Mouse (Mus musculus) MEL (cell line): ENCODE results near the gene Asah2. TPM values are rescaled to one million over a fixed set of nuclear protein-coding genes. Genes with fewer than 3 reads are reported as not detected.

Experiments
- DNase-seq: peaks from one replicate; pipeline ENCODE4 v3.0.0; 2011; ENCODE audit warnings: low read depth, low spot score
- H3K27ac ChIP-seq: 2 replicates; pipeline ENCODE4 v1.5.1; 2012; ENCODE audit warnings: low read depth, mild to moderate bottlenecking, control low read depth, low read length, moderate library complexity; ENCODE audit not compliant: control insufficient read depth
- H3K27me3 ChIP-seq, 2 experiments: fragments of 150-350 bp in 1 of 2; sonication (generic) in 1 of 2; 2 replicates each; pipeline ENCODE4 v1.6.1; 2012; ENCODE audit warnings: low read length in 2 of 2, mild to moderate bottlenecking in 2 of 2, improper control_type of control experiment in 1 of 2, moderate library complexity in 1 of 2; ENCODE audit not compliant: insufficient read depth in 2 of 2, control insufficient read depth in 1 of 2
- H3K36me3 ChIP-seq, 2 experiments: 2 replicates each; pipeline ENCODE4 v1.6.1; 2012 to 2014; ENCODE audit warnings: low read length in 2 of 2, improper control_type of control experiment in 1 of 2, inconsistent platforms in 1 of 2, mild to moderate bottlenecking in 1 of 2; ENCODE audit not compliant: insufficient read depth in 2 of 2, control insufficient read depth in 1 of 2
- H3K4me1 ChIP-seq, 2 experiments: fragments of 150-350 bp in 1 of 2; sonication (generic) in 1 of 2; 2 replicates each; pipeline ENCODE4 v1.6.1; 2012; ENCODE audit warnings: low read length in 2 of 2, improper control_type of control experiment in 1 of 2, mild to moderate bottlenecking in 1 of 2; ENCODE audit not compliant: insufficient read depth in 2 of 2, control insufficient read depth in 1 of 2
- H3K4me3 ChIP-seq, 2 experiments: fragments of 150-350 bp in 1 of 2; sonication (generic) in 1 of 2; 2 replicates each; pipeline ENCODE4 v1.5.1; 2012; ENCODE audit warnings: low read depth in 2 of 2, low read length in 2 of 2, mild to moderate bottlenecking in 2 of 2, moderate library complexity in 2 of 2, control low read depth in 1 of 2, improper control_type of control experiment in 1 of 2; ENCODE audit not compliant: control insufficient read depth in 1 of 2, insufficient read depth in 1 of 2
- H3K79me2 ChIP-seq: 2 replicates; pipeline ENCODE4 v1.6.1; 2012; ENCODE audit warnings: mild to moderate bottlenecking, low read length, moderate library complexity; ENCODE audit not compliant: control insufficient read depth, poor library complexity, insufficient read depth
- H3K9ac ChIP-seq: 2 replicates; pipeline ENCODE4 v1.6.1; 2012; ENCODE audit warnings: low read depth, mild to moderate bottlenecking, control low read depth, low read length, moderate library complexity; ENCODE audit not compliant: control insufficient read depth, poor library complexity, severe bottlenecking
- H3K9me3 ChIP-seq: fragments of 150-350 bp; sonication (generic); replicated peaks from 2 replicates; pipeline ENCODE4 v1.6.1; 2012; ENCODE audit warnings: mild to moderate bottlenecking, low read length, improper control_type of control experiment, moderate library complexity; ENCODE audit not compliant: insufficient read depth
- BHLHE40 ChIP-seq: IDR thresholded peaks from 2 replicates; pipeline ENCODE4 v1.6.1; 2012; ENCODE audit warnings: low read depth, mild to moderate bottlenecking, inconsistent platforms, low read length, improper control_type of control experiment, borderline replicate concordance
- CHD1 ChIP-seq: IDR thresholded peaks from 2 replicates; pipeline ENCODE4 v1.6.1; 2012; ENCODE audit warnings: low read depth, mild to moderate bottlenecking, inconsistent platforms, low read length, improper control_type of control experiment
- CTCF ChIP-seq, 3 experiments: IDR thresholded peaks in 2 of 3; conservative IDR thresholded peaks in 1 of 3; 2 replicates each; pipeline ENCODE4 v1.5.1; 2011 to 2012; ENCODE audit warnings: low read length in 3 of 3, low read depth in 2 of 3, mild to moderate bottlenecking in 2 of 3, improper control_type of control experiment in 1 of 3, inconsistent platforms in 1 of 3, mixed read lengths in 1 of 3, moderate library complexity in 1 of 3; ENCODE audit not compliant: control insufficient read depth in 1 of 3, insufficient read depth in 1 of 3, poor library complexity in 1 of 3, severe bottlenecking in 1 of 3
- E2F4 ChIP-seq: IDR thresholded peaks from 2 replicates; pipeline ENCODE4 v1.6.1; 2011; ENCODE audit warnings: low read depth, low read length, improper control_type of control experiment, borderline replicate concordance
- ELF1 ChIP-seq: IDR thresholded peaks from 2 replicates; pipeline ENCODE4 v1.6.1; 2014; ENCODE audit warnings: low read depth, mild to moderate bottlenecking, inconsistent platforms, low read length, improper control_type of control experiment, moderate library complexity
- EP300 ChIP-seq, 2 experiments: IDR thresholded peaks; 2 replicates each; pipeline ENCODE4 v1.6.1; 2011; ENCODE audit warnings: improper control_type of control experiment in 2 of 2, low read length in 2 of 2, low read depth in 1 of 2, mild to moderate bottlenecking in 1 of 2
- KAT2A ChIP-seq: conservative IDR thresholded peaks from 2 replicates; pipeline ENCODE4 v1.6.1; 2012; ENCODE audit warnings: low read depth, low read length, improper control_type of control experiment, inconsistent platforms
- MAFK ChIP-seq: IDR thresholded peaks from 2 replicates; pipeline ENCODE4 v1.6.1; 2011; ENCODE audit warnings: low read depth, mild to moderate bottlenecking, low read length, improper control_type of control experiment, borderline replicate concordance
- MAX ChIP-seq: IDR thresholded peaks from 2 replicates; pipeline ENCODE4 v1.6.1; 2011; ENCODE audit warnings: low read length, improper control_type of control experiment
- MXI1 ChIP-seq: IDR thresholded peaks from 2 replicates; pipeline ENCODE4 v1.6.1; 2011; ENCODE audit warnings: mild to moderate bottlenecking, low read depth, low read length, improper control_type of control experiment
- MYB ChIP-seq: IDR thresholded peaks from 2 replicates; pipeline ENCODE4 v1.6.1; 2011; ENCODE audit warnings: mild to moderate bottlenecking, low read depth, low read length, improper control_type of control experiment
- MYC ChIP-seq: IDR thresholded peaks from 2 replicates; pipeline ENCODE4 v1.6.1; 2011; ENCODE audit warnings: low read depth, mild to moderate bottlenecking, low read length, improper control_type of control experiment, moderate library complexity
- NELFE ChIP-seq: IDR thresholded peaks from 2 replicates; pipeline ENCODE4 v1.6.1; 2011; ENCODE audit warnings: low read depth, low read length, improper control_type of control experiment
- POLR2AphosphoS2 ChIP-seq: IDR thresholded peaks from 2 replicates; pipeline ENCODE4 v1.6.1; 2011; ENCODE audit warnings: low read length, improper control_type of control experiment
- POLR2AphosphoS5 ChIP-seq: IDR thresholded peaks from 2 replicates; pipeline ENCODE4 v1.6.1; 2012; ENCODE audit warnings: low read depth, borderline replicate concordance, mild to moderate bottlenecking, inconsistent platforms, low read length, moderate library complexity, mixed read lengths
- RAD21 ChIP-seq: IDR thresholded peaks from 2 replicates; pipeline ENCODE4 v1.6.1; 2011; ENCODE audit warnings: mild to moderate bottlenecking, low read depth, low read length, improper control_type of control experiment
- RCOR1 ChIP-seq: IDR thresholded peaks from 2 replicates; pipeline ENCODE4 v1.6.1; 2012; ENCODE audit warnings: low read depth, mild to moderate bottlenecking, inconsistent platforms, low read length, improper control_type of control experiment
- SIN3A ChIP-seq: IDR thresholded peaks from 2 replicates; pipeline ENCODE4 v1.6.1; 2012; ENCODE audit warnings: low read length, improper control_type of control experiment, inconsistent platforms
- SMC3 ChIP-seq: IDR thresholded peaks from 2 replicates; pipeline ENCODE4 v1.6.1; 2011; ENCODE audit warnings: low read depth, low read length, improper control_type of control experiment
- TAL1 ChIP-seq: IDR thresholded peaks from 2 replicates; pipeline ENCODE4 v1.6.1; 2012; ENCODE audit warnings: mild to moderate bottlenecking, inconsistent platforms, low read length, moderate library complexity, mixed read lengths
- USF1 ChIP-seq: IDR thresholded peaks from 2 replicates; pipeline ENCODE4 v1.6.1; 2014; ENCODE audit warnings: low read depth, mild to moderate bottlenecking, inconsistent platforms, low read length, improper control_type of control experiment, moderate library complexity
- ZC3H11A ChIP-seq: IDR thresholded peaks from 2 replicates; pipeline ENCODE4 v1.6.1; 2012; ENCODE audit warnings: low read depth, mild to moderate bottlenecking, inconsistent platforms, low read length, improper control_type of control experiment
- ZKSCAN1 ChIP-seq: IDR thresholded peaks from 2 replicates; pipeline ENCODE4 v1.6.1; 2012; ENCODE audit warnings: low read depth, mild to moderate bottlenecking, inconsistent platforms, low read length, improper control_type of control experiment, moderate library complexity
- ZNF384 ChIP-seq: IDR thresholded peaks from 2 replicates; pipeline ENCODE4 v1.6.1; 2012; ENCODE audit warnings: low read depth, mild to moderate bottlenecking, inconsistent platforms, low read length, improper control_type of control experiment
- polyA plus RNA-seq, 2 experiments: library from polyadenylated mRNA; stranded (reverse) in 1 of 2; unstranded in 1 of 2; fragments of >175 nt in 1 of 2; fragments of >200 nt in 1 of 2; gene quantifications; 2 replicates each; pipeline versions ENCODE4 v1.2.1 to v1.2.4; 2012; ENCODE audit warnings: low replicate concordance in 2 of 2, low read depth in 1 of 2; ENCODE audit not compliant: insufficient read length in 2 of 2, insufficient read depth in 1 of 2, missing spikeins in 1 of 2
- total RNA-seq: library from RNA; depleted of rRNA; stranded (reverse); fragments of 300-350 nt; gene quantifications from 2 replicates; pipeline ENCODE4 v1.2.3, GENCODE M21; 2012

The Asah2 gene
- total and polyA plus RNA-seq, 3 experiments, result 0.58 to 1.3 TPM; not detected in 1

DNA sequence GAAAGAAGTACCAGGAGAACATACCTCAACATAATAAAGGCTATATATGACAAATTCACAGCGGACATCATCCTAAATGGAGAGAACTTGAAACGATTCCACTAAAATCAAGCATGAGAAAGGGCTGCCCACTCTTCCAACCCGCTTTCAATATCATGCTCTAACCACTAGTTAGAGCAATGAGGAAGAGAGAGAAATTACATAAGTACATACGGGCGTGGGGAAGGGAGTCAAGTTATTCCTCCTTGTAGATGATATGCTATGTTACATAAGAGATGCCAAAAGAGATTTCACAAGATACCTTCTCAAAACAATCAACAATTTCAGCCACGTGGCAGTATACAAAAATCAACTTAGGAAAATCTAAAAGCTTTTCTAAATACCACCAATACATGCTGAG is 117.0 kb downstream of the Asah2 start:
- Histone ChIP-seq H3K27ac (no peak overlapping the region), H3K4me3 (no peak overlapping the region), H3K27me3 (no peaks in the 10 kb centered on the region), H3K36me3 (no peaks in the 10 kb centered on the region), H3K9ac (no peak overlapping the region), H3K9me3 (no peaks in the 10 kb centered on the region), H3K79me2 (no peaks in the 10 kb centered on the region), H3K4me1 (no peaks in the 10 kb centered on the region)
- no peak for DNase-seq
- no peak for TF ChIP-seq USF1
- no peak for TF ChIP-seq CHD1
- TF ChIP-seq E2F4, result no peak
- TF ChIP-seq KAT2A, result no peak
- no peak for TF ChIP-seq RAD21
- no peak for TF ChIP-seq MXI1
- no peak for TF ChIP-seq EP300 (IDR thresholded peaks at IDR 0.05; ENCODE audit: low read depth in 1 of 2, low read length in 2 of 2)
- TF ChIP-seq RCOR1, result no peak
- no peak for TF ChIP-seq POLR2AphosphoS5
- TF ChIP-seq TAL1, result no peak
- TF ChIP-seq MYC, result no peak
- TF ChIP-seq MAFK, result no peak
- TF ChIP-seq SMC3, result no peak
- no peak for TF ChIP-seq SIN3A

DNA sequence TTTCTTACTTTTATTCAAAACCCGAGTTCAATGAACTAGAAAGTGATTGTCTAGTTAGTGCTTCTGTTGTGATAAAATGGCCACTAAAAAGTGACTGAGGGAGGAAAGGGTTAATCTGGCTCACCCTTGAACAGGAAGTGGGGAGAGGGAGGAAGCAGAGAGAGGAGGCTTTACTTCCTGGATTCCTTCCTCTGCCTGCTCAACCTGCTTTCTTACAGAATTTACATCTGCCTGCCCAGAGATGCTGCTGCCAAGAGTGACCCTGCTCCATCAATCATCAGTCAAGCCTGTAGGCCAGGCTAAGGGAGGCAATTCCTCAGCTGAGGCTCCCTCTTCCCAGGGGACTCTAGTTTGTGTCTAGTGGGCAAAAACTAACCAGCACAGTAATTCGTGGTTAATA is 132.1 kb downstream of the Asah2 start:
- no peaks in the 10 kb centered on the region for H3K9me3 ChIP-seq
- H3K9ac ChIP-seq, result no peak overlapping the region
- H3K4me1 ChIP-seq, result peaks cover 0 to 7% of the 10 kb centered on the region in 2 experiments; a peak in 2 of 4 replicates
- DNase-seq, result peak; percentile 33
- H3K27me3 ChIP-seq, result no peaks in the 10 kb centered on the region
- H3K79me2 ChIP-seq, result no peaks in the 10 kb centered on the region
- TF ChIP-seq POLR2AphosphoS2 (no peak), ELF1 (peak; percentile 44; the same call in 1 of the 2 replicates)
- TF ChIP-seq, all 39 proteins: peak for 1
- no peak overlapping the region for H3K27ac ChIP-seq
- peaks cover 0 to 4% of the 10 kb centered on the region in 2 experiments; a peak in 2 of 4 replicates for H3K36me3 ChIP-seq
- no peak overlapping the region for H3K4me3 ChIP-seq

DNA sequence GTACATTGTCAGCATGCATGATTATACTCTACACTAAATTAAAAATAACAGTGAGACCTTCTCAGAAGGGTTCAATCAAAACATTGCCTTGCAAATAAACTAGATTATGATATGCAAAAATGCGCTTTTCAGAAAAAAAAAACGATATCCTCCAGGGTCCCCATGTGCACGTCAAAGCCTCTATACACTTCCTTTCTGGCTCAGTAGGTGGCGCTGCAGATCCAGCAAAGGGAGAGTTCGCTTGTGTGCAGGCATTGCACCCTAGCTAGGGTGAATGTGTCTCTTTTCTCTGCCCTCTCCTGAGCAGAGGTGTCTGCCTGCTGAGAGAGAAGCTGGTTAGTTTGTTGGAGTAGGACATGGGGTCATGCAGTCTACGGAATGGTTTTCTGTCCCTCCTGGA is 136.0 kb downstream of the Asah2 start:
- Histone ChIP-seq H3K9me3 (no peaks in the 10 kb centered on the region), H3K4me3 (peak overlapping the region in 1 of 2 experiments; percentile 29; a peak in 2 of 4 replicates), H3K36me3 (peaks cover 0 to 14% of the 10 kb centered on the region in 2 experiments; a peak in 2 of 4 replicates), H3K9ac (no peak overlapping the region), H3K27me3 (no peaks in the 10 kb centered on the region), H3K4me1 (peaks cover 0 to 16% of the 10 kb centered on the region in 2 experiments; a peak in 3 of 4 replicates), H3K27ac (no peak overlapping the region), H3K79me2 (no peaks in the 10 kb centered on the region)
- no peak for TF ChIP-seq ZKSCAN1
- no peak for TF ChIP-seq BHLHE40
- no peak for TF ChIP-seq EP300 (IDR thresholded peaks at IDR 0.05; ENCODE audit: low read depth in 1 of 2, low read length in 2 of 2)
- TF ChIP-seq SIN3A, result peak; percentile 53; the same call in 1 of the 2 replicates
- no peak for TF ChIP-seq MYB
- no peak for TF ChIP-seq NELFE
- peak; percentile 93 for TF ChIP-seq ZNF384
- TF ChIP-seq RAD21, result peak; percentile 99
- TF ChIP-seq MXI1, result peak; percentile 68; the same call in 1 of the 2 replicates
- TF ChIP-seq SMC3, result peak; percentile 95
- peak; percentile 90 for TF ChIP-seq ZC3H11A
- peak; percentile 85; the same call in 1 of the 2 replicates for TF ChIP-seq MYC
- no peak for TF ChIP-seq MAX
- TF ChIP-seq CTCF (IDR thresholded peaks at IDR 0.05 in 2 of 3, conservative IDR thresholded peaks at IDR 0.05 in 1 of 3; ENCODE audit: control insufficient read depth in 1 of 3, insufficient read depth in 1 of 3, low read depth in 2 of 3, low read length in 3 of 3, poor library complexity in 1 of 3, severe bottlenecking in 1 of 3), result peak; percentile 90 to 99 (median 95)
- TF ChIP-seq KAT2A, result no peak
- peak; percentile 92 for DNase-seq
